Mouse (Mus musculus) CD8-positive naive resting alpha-beta T cell, adult 2 months (primary cell): Measurements from ENCODE around the gene Med25.
A peak's percentile ranks its signal among the peaks of the same experiment; 100 is the strongest.

Experiments
- DNase-seq, 2 experiments: peaks; one replicate each; pipeline ENCODE4 v3.0.0; 2022; ENCODE audit warnings: low read depth in 2 of 2, low spot score in 2 of 2

Gene Med25

GRCm38 (mm10) chr7:44892276-44892921 lies at the start of gene Med25:
Gene Med25 (minus strand): TSS chr7:44892712.
- DNase-seq, result peak; percentile 74 to 81

- no peak for DNase-seq
Measured at GRCm38 (mm10) chr7:44938680-44939079, 46.2 kb upstream of the Med25 start.

GRCm38 (mm10) chr7:44929204-44930151 lies 37.0 kb upstream of the Med25 start, which contains the start of gene Ap2a1:
Gene Ap2a1 (minus strand): TSS chr7:44929496.
- peak; percentile 99 for DNase-seq

GRCm38 (mm10) chr7:44928570-44928969 lies 36.1 kb upstream of the Med25 start:
- DNase-seq, result no peak

GRCm38 (mm10) chr7:44925468-44925867 lies 33.0 kb upstream of the Med25 start:
- DNase-seq, result peak in 1 of 2 experiments; percentile 24

- DNase-seq, result no peak
Measured at GRCm38 (mm10) chr7:44922530-44922929, 30.0 kb upstream of the Med25 start.

GRCm38 (mm10) chr7:44919127-44919526 lies 26.6 kb upstream of the Med25 start:
- DNase-seq, result no peak

- no peak for DNase-seq
Measured at GRCm38 (mm10) chr7:44918219-44918618, 25.7 kb upstream of the Med25 start.

- no peak for DNase-seq
Measured at GRCm38 (mm10) chr7:44916881-44917280, 24.4 kb upstream of the Med25 start.

- DNase-seq, result no peak
Measured at GRCm38 (mm10) chr7:44916191-44916590, 23.7 kb upstream of the Med25 start.

- no peak for DNase-seq
Measured at GRCm38 (mm10) chr7:44915314-44915713, 22.8 kb upstream of the Med25 start.

- DNase-seq, result no peak
Measured at GRCm38 (mm10) chr7:44914396-44914795, 21.9 kb upstream of the Med25 start.

GRCm38 (mm10) chr7:44908706-44909476 lies 16.4 kb upstream of the Med25 start:
- peak; percentile 56 to 61 for DNase-seq

- no peak for DNase-seq
Measured at GRCm38 (mm10) chr7:44905430-44905829, 12.9 kb upstream of the Med25 start.

- peak; percentile 33 to 46 for DNase-seq
Measured at GRCm38 (mm10) chr7:44901230-44901722, 8.8 kb upstream of the Med25 start.

GRCm38 (mm10) chr7:44900632-44901031 lies 8.1 kb upstream of the Med25 start:
- DNase-seq, result no peak

GRCm38 (mm10) chr7:44898607-44899006 lies 6.1 kb upstream of the Med25 start:
- DNase-seq, result no peak

- DNase-seq, result no peak
Measured at GRCm38 (mm10) chr7:44896499-44896898, 4.0 kb upstream of the Med25 start.

GRCm38 (mm10) chr7:44895593-44896434 lies 3.3 kb upstream of the Med25 start, which contains the start of gene Fuz:
Gene Fuz (plus strand): TSS chr7:44896079.
- DNase-seq, result peak; percentile 83 to 86

GRCm38 (mm10) chr7:44895206-44895592 lies 2.7 kb upstream of the Med25 start:
- DNase-seq, result no peak
